Mouse (Mus musculus) liver, embryonic 12.5 days (tissue): ENCODE data around the gene Cfap126. TPM values are rescaled to one million over a fixed set of nuclear protein-coding genes. Genes with fewer than 3 reads are reported as not detected.
"Not testable (repeated sequence)": the region's sequence is repeated elsewhere in the genome, so short reads cannot be mapped to it uniquely, and the experiment has no call there.

ENCODE experiments used
- ATAC-seq: fragments of 200-750 bp; cut with Nextera tagmentation; 2 replicates; pipeline ENCODE4 v1.8.0; 2017; ENCODE audit warnings: moderate number of reproducible peaks, mild to moderate bottlenecking, moderate library complexity
- H3K27ac ChIP-seq: fragments of 300-500 bp; sonication (generic); 2 replicates; pipeline ENCODE4 v1.5.1; 2016; ENCODE audit warnings: mild to moderate bottlenecking
- H3K27me3 ChIP-seq: fragments of 300-500 bp; sonication (generic); replicated peaks from 2 replicates; pipeline ENCODE4 v1.6.1; 2016; ENCODE audit warnings: mild to moderate bottlenecking, moderate library complexity
- H3K36me3 ChIP-seq: fragments of 300-500 bp; sonication (generic); 2 replicates; pipeline ENCODE4 v1.6.1; 2016; ENCODE audit warnings: mild to moderate bottlenecking, moderate library complexity
- H3K4me1 ChIP-seq: fragments of 300-500 bp; sonication (generic); 2 replicates; pipeline ENCODE4 v1.6.1; 2016
- H3K4me2 ChIP-seq: fragments of 300-500 bp; sonication (generic); 2 replicates; pipeline ENCODE4 v1.6.1; 2016; ENCODE audit warnings: mild to moderate bottlenecking, moderate library complexity
- H3K4me3 ChIP-seq: fragments of 300-500 bp; sonication (generic); 2 replicates; pipeline ENCODE4 v1.5.1; 2016; ENCODE audit warnings: mild to moderate bottlenecking, moderate library complexity
- H3K9ac ChIP-seq: fragments of 300-500 bp; sonication (generic); 2 replicates; pipeline ENCODE4 v1.6.1; 2016; ENCODE audit warnings: mild to moderate bottlenecking, moderate library complexity
- H3K9me3 ChIP-seq: fragments of 300-500 bp; sonication (generic); replicated peaks from 2 replicates; pipeline ENCODE4 v1.6.1; 2016; ENCODE audit warnings: mild to moderate bottlenecking, moderate library complexity
- WGBS: fragments of 180-500 bp; shearing (Covaris S2); methylation state at CpG from one replicate; pipeline ENCODE4 v1.1.7; 2016; ENCODE audit not compliant: insufficient replicate concordance; 5-methylcytosine and 5-hydroxymethylcytosine counted together
- polyA plus RNA-seq: library from polyadenylated mRNA; unstranded; fragments of >200 nt; fragmentation: Nextera tagmentation; extraction: Ambion mirVana; gene quantifications from 2 replicates; pipeline ENCODE4 v1.2.1, GENCODE M21; 2016

Cfap126 gene
- polyA plus RNA-seq, 1 experiment from 2014 or later, result 2.1 TPM

- 97% methylated on average over 2 of the region's 2 CpGs for WGBS
- Histone ChIP-seq H3K4me3 (no peak overlapping the region), H3K4me1 (no peaks in the 10 kb centered on the region), H3K9me3 (no peaks in the 10 kb centered on the region), H3K9ac (no peak overlapping the region), H3K4me2 (no peak overlapping the region), H3K27me3 (no peaks in the 10 kb centered on the region), H3K27ac (no peak overlapping the region), H3K36me3 (peaks cover 94% of the 10 kb centered on the region)
- no peak for ATAC-seq
These were observed 21.9 kb downstream of the Cfap126 start for GRCm38 (mm10) chr1:171135600-171135999.

- not testable (repeated sequence) for H3K4me1 ChIP-seq, H3K9ac ChIP-seq, H3K4me2 ChIP-seq, H3K4me3 ChIP-seq, H3K9me3 ChIP-seq, H3K27me3 ChIP-seq, ATAC-seq, H3K27ac ChIP-seq
- peaks cover 96% of the 10 kb centered on the region for H3K36me3 ChIP-seq
- WGBS, result 91% methylated on average over 8 of the region's 8 CpGs
These were observed 23.9 kb downstream of the Cfap126 start for GRCm38 (mm10) chr1:171137486-171138155.

GRCm38 (mm10) chr1:171142981-171143380 is 29.3 kb downstream of the Cfap126 start:
- WGBS, result 81% methylated on average over 10 of the region's 11 CpGs
- H3K9me3 ChIP-seq, H3K4me2 ChIP-seq, ATAC-seq, H3K27me3 ChIP-seq, H3K9ac ChIP-seq, H3K27ac ChIP-seq, H3K4me3 ChIP-seq, H3K4me1 ChIP-seq: not testable (repeated sequence)
- peaks cover 83% of the 10 kb centered on the region for H3K36me3 ChIP-seq

GRCm38 (mm10) chr1:171149974-171150760 is 36.4 kb downstream of the Cfap126 start, which contains the start of the genes Sdhc and Mpz:
Sdhc (minus strand) TSS chr1:171150603.
Mpz (plus strand) TSS chr1:171150711.
- Histone ChIP-seq H3K36me3 (peaks cover 16% of the 10 kb centered on the region), H3K4me1 (peaks cover 32% of the 10 kb centered on the region), H3K27me3 (peaks cover 10% of the 10 kb centered on the region; the same call in 1 of the 2 replicates), H3K9me3 (no peaks in the 10 kb centered on the region), H3K27ac (peak within 1 kb of the TSS; percentile 84), H3K9ac (peak within 1 kb of the TSS; percentile 90), H3K4me2 (peak within 1 kb of the TSS; percentile 87), H3K4me3 (peak within 1 kb of the TSS; percentile 98)
- 1% methylated on average over 34 of the region's 34 CpGs for WGBS
- ATAC-seq, result peak; percentile 96

GRCm38 (mm10) chr1:171150838-171151391 is 37.2 kb downstream of the Cfap126 start:
- Histone ChIP-seq H3K9me3 (no peaks in the 10 kb centered on the region), H3K27ac (peak overlapping the region; percentile 80), H3K4me1 (peaks cover 32% of the 10 kb centered on the region), H3K9ac (peak overlapping the region; percentile 90), H3K27me3 (peaks cover 17% of the 10 kb centered on the region), H3K4me2 (peak overlapping the region; percentile 87), H3K36me3 (peaks cover 8% of the 10 kb centered on the region), H3K4me3 (peak overlapping the region; percentile 98)
- 9% methylated on average over 18 of the region's 18 CpGs for WGBS
- peak; percentile 34; the same call in 1 of the 2 replicates for ATAC-seq

GRCm38 (mm10) chr1:171151966-171152365 is 38.2 kb downstream of the Cfap126 start:
- H3K9ac ChIP-seq, result no peak overlapping the region
- H3K4me1 ChIP-seq, result peaks cover 32% of the 10 kb centered on the region
- 83% methylated on average over 4 of the region's 4 CpGs for WGBS
- H3K9me3 ChIP-seq, result no peaks in the 10 kb centered on the region
- no peak overlapping the region for H3K27ac ChIP-seq
- H3K4me3 ChIP-seq, result no peak overlapping the region
- H3K27me3 ChIP-seq, result peaks cover 28% of the 10 kb centered on the region
- 0 out of 2 replicates have a peak, but pooled peaks cover 4% of the 10 kb centered on the region for H3K36me3 ChIP-seq
- no peak overlapping the region for H3K4me2 ChIP-seq
- ATAC-seq, result no peak

GRCm38 (mm10) chr1:171156644-171157043 is 42.9 kb downstream of the Cfap126 start:
- peaks cover 68% of the 10 kb centered on the region for H3K27me3 ChIP-seq
- peaks cover 17% of the 10 kb centered on the region for H3K4me1 ChIP-seq
- ATAC-seq, result no peak
- H3K4me3 ChIP-seq, result no peak overlapping the region
- H3K36me3 ChIP-seq, result no peaks in the 10 kb centered on the region
- no peak overlapping the region for H3K27ac ChIP-seq
- no peaks in the 10 kb centered on the region for H3K9me3 ChIP-seq
- 41% methylated on average over 3 of the region's 3 CpGs for WGBS
- no peak overlapping the region for H3K9ac ChIP-seq
- no peak overlapping the region for H3K4me2 ChIP-seq

GRCm38 (mm10) chr1:171157965-171158364 is 44.2 kb downstream of the Cfap126 start:
- no peak overlapping the region for H3K4me3 ChIP-seq
- peaks cover 68% of the 10 kb centered on the region for H3K27me3 ChIP-seq
- no peak overlapping the region for H3K9ac ChIP-seq
- no peak for ATAC-seq
- H3K27ac ChIP-seq, result no peak overlapping the region
- no peak overlapping the region for H3K4me2 ChIP-seq
- no peaks in the 10 kb centered on the region for H3K36me3 ChIP-seq
- H3K9me3 ChIP-seq, result no peaks in the 10 kb centered on the region
- peaks cover 14% of the 10 kb centered on the region for H3K4me1 ChIP-seq

GRCm38 (mm10) chr1:171159485-171159975 is 45.8 kb downstream of the Cfap126 start:
- 6% methylated on average over 15 of the region's 15 CpGs for WGBS
- no peak overlapping the region for H3K9ac ChIP-seq
- peaks cover 14% of the 10 kb centered on the region for H3K4me1 ChIP-seq
- H3K27ac ChIP-seq, result no peak overlapping the region
- peak overlapping the region; percentile 49 for H3K4me2 ChIP-seq
- H3K9me3 ChIP-seq, result no peaks in the 10 kb centered on the region
- peaks cover 64% of the 10 kb centered on the region for H3K27me3 ChIP-seq
- no peak overlapping the region; the same call in 1 of the 2 replicates for H3K4me3 ChIP-seq
- H3K36me3 ChIP-seq, result no peaks in the 10 kb centered on the region
- ATAC-seq, result peak; percentile 47; the same call in 1 of the 2 replicates

GRCm38 (mm10) chr1:171162526-171162925 is 48.8 kb downstream of the Cfap126 start:
- Histone ChIP-seq H3K27ac (no peak overlapping the region), H3K27me3 (peaks cover 50% of the 10 kb centered on the region)
- WGBS, result 60% methylated on average over 3 of the region's 3 CpGs

GRCm38 (mm10) chr1:171164258-171164657 is 50.5 kb downstream of the Cfap126 start:
- 28% methylated on average over 3 of the region's 3 CpGs for WGBS
- Histone ChIP-seq H3K27me3 (peaks cover 49% of the 10 kb centered on the region), H3K4me1 (peaks cover 14% of the 10 kb centered on the region), H3K4me3 (no peak overlapping the region), H3K27ac (no peak overlapping the region), H3K36me3 (no peaks in the 10 kb centered on the region), H3K9ac (no peak overlapping the region), H3K9me3 (no peaks in the 10 kb centered on the region), H3K4me2 (no peak overlapping the region)
- no peak for ATAC-seq

More at GRCm38 (mm10) chr1:171162526-171162925, 48.8 kb downstream of the Cfap126 start:
- H3K4me2 ChIP-seq, result no peak overlapping the region
- no peaks in the 10 kb centered on the region for H3K9me3 ChIP-seq
- no peak overlapping the region for H3K9ac ChIP-seq
- H3K4me1 ChIP-seq, result peaks cover 14% of the 10 kb centered on the region
- H3K4me3 ChIP-seq, result no peak overlapping the region
- H3K36me3 ChIP-seq, result no peaks in the 10 kb centered on the region
- ATAC-seq, result no peak
